In the genomic region with DNA sequence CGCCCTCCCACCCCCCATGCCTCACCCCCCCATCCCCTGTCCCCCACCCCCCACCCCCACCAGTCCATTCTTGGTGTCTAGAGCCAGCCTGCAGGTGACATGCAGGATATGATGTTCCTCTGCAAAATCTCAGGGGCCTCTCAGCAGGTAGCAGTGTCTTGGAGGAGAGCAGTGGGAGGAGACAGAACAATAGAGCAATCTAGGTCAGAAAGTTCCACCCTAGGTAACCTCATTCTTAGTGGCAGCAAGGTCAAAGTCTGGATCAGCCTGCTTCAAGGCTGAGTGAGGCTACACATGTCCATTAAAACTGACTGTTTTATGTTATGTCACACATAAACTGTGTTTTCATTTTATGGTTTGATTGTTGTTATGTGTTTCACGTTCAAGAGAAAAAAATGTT, we compare ENCODE assay signal across 28 mouse cellular contexts. TPM values are rescaled to one million over a fixed set of nuclear protein-coding genes. Genes with fewer than 3 reads are reported as not detected.
DNase-seq lines count a peak whose midpoint lies in the region; ATAC-seq and TF ChIP-seq lines count a peak whose summit lies in the region.
"Had no signal": no experiment of that assay in that cellular context is flagged by ENCODE, and none has a peak within 500 bp of the region (broad histone marks: within the 10 kb centered on the region; RNA-seq: fewer than 3 reads in every experiment).

No protein-coding gene starts in this region.

- no peak overlapping the region for H3K4me3 ChIP-seq in intestine, postnatal 0 days (ENCODE audit: low read depth, low read length)
- no peak overlapping the region for H3K4me3 ChIP-seq in intestine, embryonic 15.5 days (replicated peaks)
- no peak overlapping the region for H3K4me3 ChIP-seq in midbrain, embryonic 13.5 days (replicated peaks)
- H3K4me3 ChIP-seq: embryonic facial prominence, embryonic 10.5 days; embryonic facial prominence, embryonic 12.5 days; forebrain, embryonic 13.5 days; forebrain, embryonic 15.5 days had no signal

- no peaks in the 10 kb centered on the region for H3K36me3 ChIP-seq in intestine, postnatal 0 days (ENCODE audit: control insufficient read depth, insufficient read depth)
- H3K36me3 ChIP-seq in intestine, embryonic 15.5 days, result no peaks in the 10 kb centered on the region
- no peaks in the 10 kb centered on the region for H3K36me3 ChIP-seq in midbrain, embryonic 13.5 days
- H3K36me3 ChIP-seq: embryonic facial prominence, embryonic 10.5 days; embryonic facial prominence, embryonic 12.5 days; forebrain, embryonic 15.5 days; G1E had no signal

- DNase-seq in ES-CJ7 (ENCODE audit: low read depth, low spot score), result peak; percentile 84
- peak; percentile 63 for DNase-seq in R1 (ENCODE audit: low read depth, low spot score)
- no peak for DNase-seq in right cerebral cortex, postnatal 4 days
- DNase-seq: adrenal gland, adult 8-10 months; adrenal gland, postnatal 14 days; adrenal gland, postnatal 36 days; B cell, adult 2 months; cerebellum, adult 11-12 months; cerebellum, adult 2 months; cerebellum, adult 9-10 months; cerebellum, postnatal 10 days; cerebellum, postnatal 25 days; forebrain, postnatal 0 days had no signal

- no peak overlapping the region for H3K27ac ChIP-seq in intestine, postnatal 0 days (ENCODE audit: low read depth, low read length)
- H3K27ac ChIP-seq in intestine, embryonic 15.5 days, result no peak overlapping the region
- H3K27ac ChIP-seq in midbrain, embryonic 13.5 days, result no peak overlapping the region
- H3K27ac ChIP-seq: embryonic facial prominence, embryonic 10.5 days; embryonic facial prominence, embryonic 12.5 days; forebrain, embryonic 13.5 days; forebrain, embryonic 15.5 days had no signal

- H3K27me3 ChIP-seq in intestine, postnatal 0 days (replicated peaks; ENCODE audit: control insufficient read depth, insufficient read depth, low read length), result no peaks in the 10 kb centered on the region
- no peaks in the 10 kb centered on the region for H3K27me3 ChIP-seq in intestine, embryonic 15.5 days (replicated peaks)
- no peaks in the 10 kb centered on the region for H3K27me3 ChIP-seq in midbrain, embryonic 13.5 days
- H3K27me3 ChIP-seq: CH12.LX; embryonic facial prominence, embryonic 12.5 days; forebrain, embryonic 13.5 days; forebrain, embryonic 15.5 days; Patski had no signal

- TF ChIP-seq CTCF in intestine, postnatal 0 days (IDR thresholded peaks at IDR 0.05; ENCODE audit: low read depth), result no peak

- H3K9me3 ChIP-seq in intestine, postnatal 0 days (ENCODE audit: control insufficient read depth), result peaks cover 7% of the 10 kb centered on the region
- H3K9me3 ChIP-seq in intestine, embryonic 15.5 days, result peaks cover 5% of the 10 kb centered on the region; the same call in 1 of the 2 replicates
- peaks cover 38% of the 10 kb centered on the region for H3K9me3 ChIP-seq in midbrain, embryonic 13.5 days
- H3K9me3 ChIP-seq: G1E had no signal

- H3K9ac ChIP-seq in intestine, postnatal 0 days (ENCODE audit: low read depth, low read length), result no peak overlapping the region
- H3K9ac ChIP-seq in intestine, embryonic 15.5 days, result no peak overlapping the region
- H3K9ac ChIP-seq in midbrain, embryonic 13.5 days (replicated peaks), result no peak overlapping the region
- H3K9ac ChIP-seq: embryonic facial prominence, embryonic 12.5 days; forebrain, embryonic 13.5 days; forebrain, embryonic 15.5 days; forebrain, postnatal 0 days had no signal

- H3K4me2 ChIP-seq in intestine, postnatal 0 days (replicated peaks; ENCODE audit: low read depth), result no peak overlapping the region
- H3K4me2 ChIP-seq in intestine, embryonic 15.5 days (replicated peaks), result no peak overlapping the region
- H3K4me2 ChIP-seq in midbrain, embryonic 13.5 days (replicated peaks), result no peak overlapping the region
- H3K4me2 ChIP-seq: embryonic facial prominence, embryonic 12.5 days; forebrain, embryonic 13.5 days; forebrain, embryonic 15.5 days had no signal

- ATAC-seq in intestine, postnatal 0 days, result peak; percentile 61; the same call in 1 of the 2 replicates
- ATAC-seq in intestine, embryonic 15.5 days, result no peak
- ATAC-seq in midbrain, embryonic 13.5 days, result no peak
- ATAC-seq: activated CD4-positive, CD25-positive, alpha-beta regulatory T cell, adult 4 months; CD4-positive, CD25-positive, alpha-beta regulatory T cell, adult 4 months; forebrain, embryonic 13.5 days; forebrain, embryonic 15.5 days; forebrain, postnatal 0 days; Patski had no signal

- H3K4me1 ChIP-seq in intestine, postnatal 0 days (replicated peaks; ENCODE audit: control insufficient read depth, insufficient read depth, low read length), result no peaks in the 10 kb centered on the region
- no peaks in the 10 kb centered on the region for H3K4me1 ChIP-seq in intestine, embryonic 15.5 days (replicated peaks)
- no peaks in the 10 kb centered on the region for H3K4me1 ChIP-seq in midbrain, embryonic 13.5 days (replicated peaks)
- H3K4me1 ChIP-seq: embryonic facial prominence, embryonic 10.5 days; embryonic facial prominence, embryonic 12.5 days; forebrain, embryonic 13.5 days; forebrain, embryonic 15.5 days had no signal

- 49% methylated on average over 2 of the region's 2 CpGs for WGBS in intestine, postnatal 0 days
- WGBS in intestine, embryonic 15.5 days, result 50% methylated on average over 2 of the region's 2 CpGs
- WGBS in midbrain, embryonic 13.5 days, result 50% methylated on average over 2 of the region's 2 CpGs

RNA-seq across cellular contexts. Expression of a gene that starts 23.5 kb away (rescaled TPM):
- polyA plus RNA-seq in intestine, postnatal 0 days (2015; fragmentation: Nextera tagmentation; extraction: Ambion mirVana), result 0.23 and 0.24 TPM in 2 replicates
- not detected in 2 replicates for polyA plus RNA-seq in intestine, embryonic 15.5 days (2015; fragmentation: Nextera tagmentation; extraction: Ambion mirVana)
- polyA plus RNA-seq in midbrain, embryonic 13.5 days (2015; fragmentation: Nextera tagmentation; extraction: Ambion mirVana), result not detected in 2 replicates
- polyA plus RNA-seq: activated CD4-positive, CD25-positive, alpha-beta regulatory T cell, adult 4 months; CD4-positive, CD25-positive, alpha-beta regulatory T cell, adult 4 months; cerebellum, adult 2 months; cortical plate, adult 2 months; embryonic facial prominence, embryonic 10.5 days; embryonic facial prominence, embryonic 12.5 days; embryonic facial prominence, embryonic 14.5 days; forebrain, embryonic 11.5 days; forebrain, embryonic 13.5 days; forebrain, embryonic 15.5 days; forebrain, postnatal 0 days; G1E; Patski had no signal

RNA-seq across cellular contexts. Expression of a gene that starts 53.5 kb away (rescaled TPM):
- not detected in 2 replicates for polyA plus RNA-seq in intestine, postnatal 0 days (2015; fragmentation: Nextera tagmentation; extraction: Ambion mirVana)
- not detected in 2 replicates for polyA plus RNA-seq in intestine, embryonic 15.5 days (2015; fragmentation: Nextera tagmentation; extraction: Ambion mirVana)
- not detected in 2 replicates for polyA plus RNA-seq in midbrain, embryonic 13.5 days (2015; fragmentation: Nextera tagmentation; extraction: Ambion mirVana)
- polyA plus RNA-seq: activated CD4-positive, CD25-positive, alpha-beta regulatory T cell, adult 4 months; CD4-positive, CD25-positive, alpha-beta regulatory T cell, adult 4 months; cerebellum, adult 2 months; cortical plate, adult 2 months; embryonic facial prominence, embryonic 10.5 days; embryonic facial prominence, embryonic 12.5 days; embryonic facial prominence, embryonic 14.5 days; forebrain, embryonic 11.5 days; forebrain, embryonic 13.5 days; forebrain, embryonic 15.5 days; forebrain, postnatal 0 days; G1E; Patski had no signal
